Mouse (Mus musculus): Measurements from ENCODE around the gene Ppm1e. TPM values are rescaled to one million over a fixed set of nuclear protein-coding genes. Genes with fewer than 3 reads are reported as not detected.
A peak's percentile ranks its signal among the peaks of the same experiment; 100 is the strongest.

The Ppm1e gene
- total RNA-seq (2014; rRNA removed; ENCODE audit: low replicate concordance) = 10.3 and 19.9 TPM in 2 replicates
- 3.5 and 4.3 TPM in 2 replicates for polyA plus RNA-seq (2015; fragmentation: Nextera tagmentation; extraction: Ambion mirVana)

GRCm38 (mm10) chr11:87358331-87359261 lies at the start of gene Ppm1e:
TSS of gene Ppm1e (minus strand) at chr11:87359023.
- peak within 1 kb of the TSS; percentile 80 for H3K4me3 ChIP-seq (ENCODE audit: low read depth, low read length)
- under 1% methylated on average over 68 of the region's 104 CpGs for WGBS
- H3K27me3 ChIP-seq (ENCODE audit: control insufficient read depth, insufficient read depth, low read length) = 0 out of 2 replicates have a peak, but pooled peaks cover 4% of the 10 kb centered on the region
- TF ChIP-seq EP300 (IDR thresholded peaks at IDR 0.05; ENCODE audit: low read depth) = no peak
- no peaks in the 10 kb centered on the region for H3K36me3 ChIP-seq (replicated peaks; ENCODE audit: control insufficient read depth, insufficient read depth, low read length)
- ATAC-seq (ENCODE audit: insufficient read depth, low read depth) = peak; percentile 95
- no peaks in the 10 kb centered on the region for H3K4me1 ChIP-seq (ENCODE audit: control insufficient read depth, insufficient read depth)
- H3K27ac ChIP-seq (ENCODE audit: low read depth) = 0 out of 2 replicates have a peak within 1 kb of the TSS, but pooled peaks have one; percentile 18
- H3K9ac ChIP-seq (replicated peaks; ENCODE audit: low read depth, low read length) = peak within 1 kb of the TSS; percentile 64
- peak within 1 kb of the TSS; percentile 88 for H3K4me2 ChIP-seq (ENCODE audit: low read depth, low read length)
- no peaks in the 10 kb centered on the region; the same call in 1 of the 2 replicates for H3K9me3 ChIP-seq (replicated peaks; ENCODE audit: control insufficient read depth, low read length)
- DNase-seq (ENCODE audit: low spot score) = peak; percentile 67

DNA sequence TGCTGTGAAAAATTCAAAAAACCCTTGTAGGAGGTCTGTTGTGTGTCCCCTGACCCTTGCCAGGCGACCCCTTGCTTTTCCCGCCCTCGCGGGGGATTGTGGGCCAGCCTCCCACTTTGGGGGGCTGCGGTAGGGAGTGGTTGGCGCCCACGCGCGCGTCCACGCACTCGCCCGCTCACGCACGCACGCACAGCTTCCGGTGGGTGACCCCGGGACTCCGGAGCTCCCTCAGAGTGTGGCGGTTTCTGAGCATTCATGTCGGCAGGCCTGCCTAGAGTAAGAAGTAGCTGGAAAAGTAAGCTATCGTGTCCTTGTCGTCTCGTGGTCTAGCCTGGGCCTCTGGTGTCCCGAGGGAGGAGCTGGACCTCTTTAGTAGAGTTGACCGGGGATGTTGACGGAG lies 46.1 kb upstream of the Ppm1e start, which contains the start of the genes Rad51c and Tex14:
TSS of gene Rad51c (minus strand) at position 79 of the 400 bp plus-strand sequence.
TSS of gene Tex14 (plus strand) at position 190 of the 400 bp plus-strand sequence.
- H3K4me2 ChIP-seq (ENCODE audit: low read depth, low read length) = peak within 1 kb of the TSS; percentile 72
- no peak for ATAC-seq (ENCODE audit: insufficient read depth, low read depth)
- H3K4me3 ChIP-seq (ENCODE audit: low read depth, low read length) = peak within 1 kb of the TSS; percentile 76
- H3K27ac ChIP-seq (ENCODE audit: low read depth) = peak within 1 kb of the TSS; percentile 90
- no peaks in the 10 kb centered on the region for H3K36me3 ChIP-seq (replicated peaks; ENCODE audit: control insufficient read depth, insufficient read depth, low read length)
- peaks cover 3% of the 10 kb centered on the region; the same call in 1 of the 2 replicates for H3K4me1 ChIP-seq (ENCODE audit: control insufficient read depth, insufficient read depth)
- no peak for DNase-seq (ENCODE audit: low spot score)
- H3K9ac ChIP-seq (replicated peaks; ENCODE audit: low read depth, low read length) = peak within 1 kb of the TSS; percentile 75
- TF ChIP-seq EP300 (IDR thresholded peaks at IDR 0.05; ENCODE audit: low read depth) (no peak), CTCF (IDR thresholded peaks at IDR 0.05; ENCODE audit: low read depth) (no peak)
- WGBS = 77% methylated on average over 27 of the region's 27 CpGs
- no peaks in the 10 kb centered on the region for H3K9me3 ChIP-seq (replicated peaks; ENCODE audit: control insufficient read depth, low read length)
- no peaks in the 10 kb centered on the region for H3K27me3 ChIP-seq (ENCODE audit: control insufficient read depth, insufficient read depth, low read length)

GRCm38 (mm10) chr11:87404111-87404853 lies 45.5 kb upstream of the Ppm1e start:
- H3K9ac ChIP-seq (replicated peaks; ENCODE audit: low read depth, low read length) = peak overlapping the region; percentile 75
- H3K4me3 ChIP-seq (ENCODE audit: low read depth, low read length) = peak overlapping the region; percentile 76
- 1% methylated on average over 58 of the region's 58 CpGs for WGBS
- no peaks in the 10 kb centered on the region for H3K9me3 ChIP-seq (replicated peaks; ENCODE audit: control insufficient read depth, low read length)
- H3K27ac ChIP-seq (ENCODE audit: low read depth) = peak overlapping the region; percentile 90
- no peaks in the 10 kb centered on the region for H3K36me3 ChIP-seq (replicated peaks; ENCODE audit: control insufficient read depth, insufficient read depth, low read length)
- peak; percentile 99 for ATAC-seq (ENCODE audit: insufficient read depth, low read depth)
- peak; percentile 91 for DNase-seq (ENCODE audit: low spot score)
- H3K4me2 ChIP-seq (ENCODE audit: low read depth, low read length) = peak overlapping the region; percentile 72
- peaks cover 3% of the 10 kb centered on the region; the same call in 1 of the 2 replicates for H3K4me1 ChIP-seq (ENCODE audit: control insufficient read depth, insufficient read depth)
- TF ChIP-seq EP300 (IDR thresholded peaks at IDR 0.05; ENCODE audit: low read depth) (0 out of 2 replicates have a peak, but pooled peaks have one; percentile 43), CTCF (IDR thresholded peaks at IDR 0.05; ENCODE audit: low read depth) (no peak; the same call in 1 of the 2 replicates)
- no peaks in the 10 kb centered on the region for H3K27me3 ChIP-seq (ENCODE audit: control insufficient read depth, insufficient read depth, low read length)

- no peak overlapping the region for H3K27ac ChIP-seq (ENCODE audit: low read depth)
- ATAC-seq (ENCODE audit: insufficient read depth, low read depth) (no peak), DNase-seq (ENCODE audit: low spot score) (peak; percentile 5)
- H3K27me3 ChIP-seq (ENCODE audit: control insufficient read depth, insufficient read depth, low read length) = no peaks in the 10 kb centered on the region
- no peak overlapping the region for H3K4me3 ChIP-seq (ENCODE audit: low read depth, low read length)
- no peaks in the 10 kb centered on the region for H3K36me3 ChIP-seq (replicated peaks; ENCODE audit: control insufficient read depth, insufficient read depth, low read length)
- no peaks in the 10 kb centered on the region for H3K9me3 ChIP-seq (replicated peaks; ENCODE audit: control insufficient read depth, low read length)
- no peak overlapping the region for H3K9ac ChIP-seq (replicated peaks; ENCODE audit: low read depth, low read length)
- no peak overlapping the region for H3K4me2 ChIP-seq (ENCODE audit: low read depth, low read length)
- 57% methylated on average over 2 of the region's 2 CpGs for WGBS
- H3K4me1 ChIP-seq (ENCODE audit: control insufficient read depth, insufficient read depth) = no peaks in the 10 kb centered on the region
- no peak for TF ChIP-seq EP300 (IDR thresholded peaks at IDR 0.05; ENCODE audit: low read depth)
- peak; percentile 24; the same call in 1 of the 2 replicates for TF ChIP-seq CTCF (IDR thresholded peaks at IDR 0.05; ENCODE audit: low read depth)
These were observed 39.6 kb upstream of the Ppm1e start for GRCm38 (mm10) chr11:87398402-87398801.

DNA sequence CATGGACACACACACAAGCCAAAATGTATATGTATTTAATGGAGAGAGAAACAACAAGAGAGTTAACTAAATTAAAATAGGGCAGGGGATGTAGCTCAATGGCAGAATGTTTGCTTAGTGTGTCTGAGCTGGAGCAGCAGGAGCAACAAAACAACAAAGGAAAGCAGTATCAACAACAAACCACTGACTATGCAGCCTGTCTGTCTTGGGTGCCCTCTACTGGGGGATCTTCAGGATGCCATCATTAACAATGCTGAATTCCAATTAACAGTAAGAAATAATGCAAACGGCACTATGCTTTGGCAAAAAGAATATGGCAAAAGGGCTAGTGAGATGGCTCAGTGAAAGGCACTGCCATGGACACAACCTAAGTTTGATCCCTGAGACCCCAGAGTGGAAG lies 35.0 kb upstream of the Ppm1e start:
- ATAC-seq (ENCODE audit: insufficient read depth, low read depth) (no peak), DNase-seq (ENCODE audit: low spot score) (peak; percentile 16)
- Histone ChIP-seq H3K4me3 (ENCODE audit: low read depth, low read length) (no peak overlapping the region), H3K4me1 (ENCODE audit: control insufficient read depth, insufficient read depth) (no peaks in the 10 kb centered on the region), H3K27me3 (ENCODE audit: control insufficient read depth, insufficient read depth, low read length) (no peaks in the 10 kb centered on the region), H3K27ac (ENCODE audit: low read depth) (no peak overlapping the region), H3K9me3 (replicated peaks; ENCODE audit: control insufficient read depth, low read length) (no peaks in the 10 kb centered on the region), H3K4me2 (ENCODE audit: low read depth, low read length) (no peak overlapping the region), H3K36me3 (replicated peaks; ENCODE audit: control insufficient read depth, insufficient read depth, low read length) (no peaks in the 10 kb centered on the region), H3K9ac (replicated peaks; ENCODE audit: low read depth, low read length) (no peak overlapping the region)
- TF ChIP-seq EP300 (IDR thresholded peaks at IDR 0.05; ENCODE audit: low read depth) (no peak), CTCF (IDR thresholded peaks at IDR 0.05; ENCODE audit: low read depth) (peak; percentile 83)
- WGBS = 17% methylated on average over 1 of the region's 1 CpGs

All from heart, postnatal 0 days (tissue).